Mouse (Mus musculus) cerebellum, adult 2 months (tissue): ENCODE measurements around the gene Mrap.

ENCODE experiments used
- CTCF ChIP-seq: fragments of 200-500 bp; IDR thresholded peaks from 2 replicates; pipeline ENCODE4 v1.5.1; 2011; ENCODE audit warnings: low read depth, mild to moderate bottlenecking, control low read depth, low read length, moderate library complexity, borderline replicate concordance; ENCODE audit not compliant: insufficient read depth
- POLR2A ChIP-seq: fragments of 200-500 bp; IDR thresholded peaks from 2 replicates; pipeline ENCODE4 v1.6.1; 2011; ENCODE audit warnings: low read length, control low read depth, borderline replicate concordance; ENCODE audit not compliant: insufficient read depth

DNA sequence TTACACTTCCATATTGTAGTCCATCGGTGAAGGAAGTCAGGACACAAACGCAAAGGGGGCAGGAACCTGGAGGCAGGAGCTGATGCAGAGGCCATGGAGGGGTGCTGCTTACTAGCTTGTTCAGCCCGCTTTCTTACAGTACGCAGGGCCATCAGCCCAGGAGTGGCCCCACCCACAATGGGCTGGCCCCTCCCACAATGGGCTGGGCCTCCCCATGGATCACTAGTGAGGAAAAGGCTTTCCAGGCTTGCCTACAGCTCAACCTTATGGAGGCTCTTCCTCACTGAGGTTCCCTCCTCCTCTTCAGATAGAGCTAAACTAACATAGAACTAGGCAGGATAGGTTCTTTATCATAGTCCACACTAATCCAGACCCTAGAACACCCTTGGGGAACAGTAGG, 14.0 kb upstream of the Mrap start:
- TF ChIP-seq CTCF (no peak), POLR2A (no peak)
